Mouse (Mus musculus): ENCODE data around the gene Stx4a. TPM values are rescaled to one million over a fixed set of nuclear protein-coding genes. Genes with fewer than 3 reads are reported as not detected.
A peak's percentile ranks its signal among the peaks of the same experiment; 100 is the strongest.

Stx4a gene
- polyA plus RNA-seq, 1 experiment from 2014 or later, result 15.0 TPM

- H3K36me3 ChIP-seq (ENCODE audit: control insufficient read depth, insufficient read depth, low read length), result no peaks in the 10 kb centered on the region
- H3K4me1 ChIP-seq (replicated peaks; ENCODE audit: control insufficient read depth, insufficient read depth, low read length), result no peaks in the 10 kb centered on the region
- ATAC-seq (ENCODE audit: low FRiP score), result no peak
- H3K27ac ChIP-seq (ENCODE audit: low read depth, low read length), result no peak overlapping the region
- WGBS, result 93% methylated on average over 1 of the region's 1 CpGs
- DNase-seq (ENCODE audit: low spot score), result no peak
- no peak overlapping the region for H3K4me3 ChIP-seq (ENCODE audit: low read depth, low read length)
- no peaks in the 10 kb centered on the region for H3K9me3 ChIP-seq (ENCODE audit: control insufficient read depth, low read length)
- H3K27me3 ChIP-seq (ENCODE audit: control insufficient read depth, insufficient read depth, low read length), result no peaks in the 10 kb centered on the region
- H3K9ac ChIP-seq (ENCODE audit: low read depth, low read length), result no peak overlapping the region
- H3K4me2 ChIP-seq (replicated peaks; ENCODE audit: low read depth, low read length), result no peak overlapping the region
Measured at GRCm38 (mm10) chr7:127809846-127810245, 14.2 kb upstream of the Stx4a start.

- no peak for DNase-seq (ENCODE audit: low spot score)
- WGBS, result 71% methylated on average over 10 of the region's 10 CpGs
- H3K9me3 ChIP-seq (ENCODE audit: control insufficient read depth, low read length), result no peaks in the 10 kb centered on the region
- no peaks in the 10 kb centered on the region for H3K27me3 ChIP-seq (ENCODE audit: control insufficient read depth, insufficient read depth, low read length)
- H3K36me3 ChIP-seq (ENCODE audit: control insufficient read depth, insufficient read depth, low read length), result no peaks in the 10 kb centered on the region
- no peak overlapping the region for H3K4me3 ChIP-seq (ENCODE audit: low read depth, low read length)
- H3K9ac ChIP-seq (ENCODE audit: low read depth, low read length), result no peak overlapping the region
- no peaks in the 10 kb centered on the region for H3K4me1 ChIP-seq (replicated peaks; ENCODE audit: control insufficient read depth, insufficient read depth, low read length)
- ATAC-seq (ENCODE audit: low FRiP score), result no peak
- no peak overlapping the region for H3K27ac ChIP-seq (ENCODE audit: low read depth, low read length)
- H3K4me2 ChIP-seq (replicated peaks; ENCODE audit: low read depth, low read length), result no peak overlapping the region
Measured at GRCm38 (mm10) chr7:127810650-127811049, 13.4 kb upstream of the Stx4a start.

- 91% methylated on average over 4 of the region's 4 CpGs for WGBS
- Histone ChIP-seq H3K9ac (ENCODE audit: low read depth, low read length) (no peak overlapping the region), H3K4me3 (ENCODE audit: low read depth, low read length) (no peak overlapping the region), H3K27me3 (ENCODE audit: control insufficient read depth, insufficient read depth, low read length) (no peaks in the 10 kb centered on the region), H3K9me3 (ENCODE audit: control insufficient read depth, low read length) (no peaks in the 10 kb centered on the region), H3K4me2 (replicated peaks; ENCODE audit: low read depth, low read length) (no peak overlapping the region), H3K36me3 (ENCODE audit: control insufficient read depth, insufficient read depth, low read length) (no peaks in the 10 kb centered on the region), H3K27ac (ENCODE audit: low read depth, low read length) (no peak overlapping the region), H3K4me1 (replicated peaks; ENCODE audit: control insufficient read depth, insufficient read depth, low read length) (no peaks in the 10 kb centered on the region)
- DNase-seq (ENCODE audit: low spot score) (no peak), ATAC-seq (ENCODE audit: low FRiP score) (no peak)
Measured at GRCm38 (mm10) chr7:127811240-127811639, 12.9 kb upstream of the Stx4a start.

GRCm38 (mm10) chr7:127812292-127812691 is 11.8 kb upstream of the Stx4a start:
- Histone ChIP-seq H3K9me3 (ENCODE audit: control insufficient read depth, low read length) (no peaks in the 10 kb centered on the region), H3K27me3 (ENCODE audit: control insufficient read depth, insufficient read depth, low read length) (no peaks in the 10 kb centered on the region), H3K4me1 (replicated peaks; ENCODE audit: control insufficient read depth, insufficient read depth, low read length) (no peaks in the 10 kb centered on the region), H3K36me3 (ENCODE audit: control insufficient read depth, insufficient read depth, low read length) (no peaks in the 10 kb centered on the region), H3K4me3 (ENCODE audit: low read depth, low read length) (no peak overlapping the region), H3K9ac (ENCODE audit: low read depth, low read length) (no peak overlapping the region), H3K27ac (ENCODE audit: low read depth, low read length) (no peak overlapping the region), H3K4me2 (replicated peaks; ENCODE audit: low read depth, low read length) (no peak overlapping the region)
- no peak for DNase-seq (ENCODE audit: low spot score)
- WGBS, result 86% methylated on average over 3 of the region's 3 CpGs
- no peak for ATAC-seq (ENCODE audit: low FRiP score)

GRCm38 (mm10) chr7:127813821-127814220 is 10.3 kb upstream of the Stx4a start:
- WGBS, result 80% methylated on average over 4 of the region's 4 CpGs
- Histone ChIP-seq H3K36me3 (ENCODE audit: control insufficient read depth, insufficient read depth, low read length) (no peaks in the 10 kb centered on the region), H3K4me2 (replicated peaks; ENCODE audit: low read depth, low read length) (no peak overlapping the region), H3K27me3 (ENCODE audit: control insufficient read depth, insufficient read depth, low read length) (no peaks in the 10 kb centered on the region), H3K4me3 (ENCODE audit: low read depth, low read length) (no peak overlapping the region), H3K9me3 (ENCODE audit: control insufficient read depth, low read length) (no peaks in the 10 kb centered on the region), H3K27ac (ENCODE audit: low read depth, low read length) (no peak overlapping the region), H3K4me1 (replicated peaks; ENCODE audit: control insufficient read depth, insufficient read depth, low read length) (no peaks in the 10 kb centered on the region), H3K9ac (ENCODE audit: low read depth, low read length) (no peak overlapping the region)
- ATAC-seq (ENCODE audit: low FRiP score), result no peak
- DNase-seq (ENCODE audit: low spot score), result no peak

DNA sequence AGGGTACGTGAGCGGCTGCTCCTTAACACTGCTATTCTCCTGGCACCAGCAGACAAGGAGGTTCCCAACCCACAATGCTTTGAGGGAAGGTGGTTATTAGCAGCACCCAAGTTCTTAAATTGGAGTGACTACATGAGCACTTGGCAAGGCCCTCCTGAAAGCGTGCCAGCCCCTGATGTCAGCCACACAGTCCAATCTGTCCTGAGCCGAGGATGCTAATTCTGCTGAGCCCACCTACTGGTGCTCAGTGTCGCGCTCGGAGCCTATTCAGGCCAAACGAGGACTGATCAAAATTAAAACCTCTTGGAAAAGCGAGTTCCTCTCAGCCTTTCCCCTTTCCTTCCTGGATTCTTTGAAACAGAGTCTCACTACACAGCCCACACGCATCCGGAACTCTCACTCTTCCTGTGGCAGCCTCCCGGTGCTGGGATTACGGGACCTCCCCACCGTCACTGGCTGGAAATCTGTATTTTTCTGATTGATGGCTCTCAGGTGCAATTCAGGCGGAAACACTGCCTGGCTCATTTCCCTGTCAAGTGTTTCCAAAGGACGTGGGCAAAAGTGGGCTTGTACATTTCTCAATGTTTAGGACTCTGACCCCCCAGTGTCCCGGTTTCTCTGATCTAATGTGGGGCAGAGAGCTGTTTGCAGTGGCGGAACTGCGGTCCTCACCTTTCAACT is 9.7 kb upstream of the Stx4a start:
- no peak overlapping the region for H3K4me3 ChIP-seq (ENCODE audit: low read depth, low read length)
- no peaks in the 10 kb centered on the region for H3K27me3 ChIP-seq (ENCODE audit: control insufficient read depth, insufficient read depth, low read length)
- ATAC-seq (ENCODE audit: low FRiP score), result no peak
- no peaks in the 10 kb centered on the region for H3K36me3 ChIP-seq (ENCODE audit: control insufficient read depth, insufficient read depth, low read length)
- no peak overlapping the region for H3K27ac ChIP-seq (ENCODE audit: low read depth, low read length)
- no peaks in the 10 kb centered on the region for H3K9me3 ChIP-seq (ENCODE audit: control insufficient read depth, low read length)
- 88% methylated on average over 19 of the region's 19 CpGs for WGBS
- H3K9ac ChIP-seq (ENCODE audit: low read depth, low read length), result no peak overlapping the region
- H3K4me2 ChIP-seq (replicated peaks; ENCODE audit: low read depth, low read length), result no peak overlapping the region
- no peak for DNase-seq (ENCODE audit: low spot score)
- no peaks in the 10 kb centered on the region for H3K4me1 ChIP-seq (replicated peaks; ENCODE audit: control insufficient read depth, insufficient read depth, low read length)

DNA sequence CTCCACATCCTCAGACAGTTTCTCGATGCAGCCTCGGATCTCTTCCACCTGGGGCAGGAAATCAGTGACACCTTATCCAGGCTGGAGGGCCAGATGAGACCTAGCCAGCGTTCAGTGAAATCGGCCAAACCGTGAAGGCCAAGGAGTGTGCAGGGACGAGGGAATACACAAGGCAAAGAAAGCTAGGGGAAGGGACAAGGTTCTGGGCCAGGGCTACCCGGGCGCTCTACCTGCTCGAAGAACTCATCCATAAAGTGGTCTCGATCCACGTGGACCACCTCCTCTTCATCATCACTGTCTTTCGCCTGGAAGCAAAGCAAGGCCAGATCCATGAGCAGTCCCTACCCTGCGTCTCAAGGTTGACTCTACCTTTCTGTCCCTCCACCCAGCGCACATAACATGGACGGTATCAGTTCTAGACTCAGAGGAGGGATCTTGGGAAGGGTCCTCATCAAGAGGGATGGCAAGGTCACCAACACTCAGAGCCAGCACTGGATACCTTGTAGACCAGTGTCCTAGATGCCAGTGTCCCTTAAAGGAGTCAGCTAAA is 8.9 kb upstream of the Stx4a start:
- H3K4me2 ChIP-seq (replicated peaks; ENCODE audit: low read depth, low read length), result no peak overlapping the region
- H3K27ac ChIP-seq (ENCODE audit: low read depth, low read length), result no peak overlapping the region
- DNase-seq (ENCODE audit: low spot score) (no peak), ATAC-seq (ENCODE audit: low FRiP score) (no peak)
- H3K4me3 ChIP-seq (ENCODE audit: low read depth, low read length), result no peak overlapping the region
- no peaks in the 10 kb centered on the region for H3K27me3 ChIP-seq (ENCODE audit: control insufficient read depth, insufficient read depth, low read length)
- H3K9me3 ChIP-seq (ENCODE audit: control insufficient read depth, low read length), result no peaks in the 10 kb centered on the region
- H3K4me1 ChIP-seq (replicated peaks; ENCODE audit: control insufficient read depth, insufficient read depth, low read length), result no peaks in the 10 kb centered on the region
- H3K9ac ChIP-seq (ENCODE audit: low read depth, low read length), result no peak overlapping the region
- no peaks in the 10 kb centered on the region for H3K36me3 ChIP-seq (ENCODE audit: control insufficient read depth, insufficient read depth, low read length)
- 94% methylated on average over 15 of the region's 15 CpGs for WGBS

GRCm38 (mm10) chr7:127815954-127816821 is 7.9 kb upstream of the Stx4a start:
- Histone ChIP-seq H3K4me3 (ENCODE audit: low read depth, low read length) (no peak overlapping the region), H3K36me3 (ENCODE audit: control insufficient read depth, insufficient read depth, low read length) (no peaks in the 10 kb centered on the region), H3K9ac (ENCODE audit: low read depth, low read length) (no peak overlapping the region), H3K4me1 (replicated peaks; ENCODE audit: control insufficient read depth, insufficient read depth, low read length) (no peaks in the 10 kb centered on the region), H3K4me2 (replicated peaks; ENCODE audit: low read depth, low read length) (no peak overlapping the region), H3K27me3 (ENCODE audit: control insufficient read depth, insufficient read depth, low read length) (no peaks in the 10 kb centered on the region), H3K9me3 (ENCODE audit: control insufficient read depth, low read length) (no peaks in the 10 kb centered on the region), H3K27ac (ENCODE audit: low read depth, low read length) (0 out of 2 replicates have a peak overlapping the region, but pooled peaks have one; percentile 14)
- DNase-seq (ENCODE audit: low spot score) (no peak), ATAC-seq (ENCODE audit: low FRiP score) (no peak)
- 61% methylated on average over 15 of the region's 15 CpGs for WGBS

All from hindbrain, embryonic 11.5 days (tissue).